Mouse (Mus musculus) CH12F3 (cell line): ENCODE results near the gene L3mbtl3.

Experiments
- in situ Hi-C: fragments of 300-500 bp; cut with MboI; formaldehyde crosslinking; loops from 2 replicates; pipeline ENCODE4 v1.14.3; 2020; ENCODE audit warnings: low sequenced_read_pairs

L3mbtl3 gene

DNA sequence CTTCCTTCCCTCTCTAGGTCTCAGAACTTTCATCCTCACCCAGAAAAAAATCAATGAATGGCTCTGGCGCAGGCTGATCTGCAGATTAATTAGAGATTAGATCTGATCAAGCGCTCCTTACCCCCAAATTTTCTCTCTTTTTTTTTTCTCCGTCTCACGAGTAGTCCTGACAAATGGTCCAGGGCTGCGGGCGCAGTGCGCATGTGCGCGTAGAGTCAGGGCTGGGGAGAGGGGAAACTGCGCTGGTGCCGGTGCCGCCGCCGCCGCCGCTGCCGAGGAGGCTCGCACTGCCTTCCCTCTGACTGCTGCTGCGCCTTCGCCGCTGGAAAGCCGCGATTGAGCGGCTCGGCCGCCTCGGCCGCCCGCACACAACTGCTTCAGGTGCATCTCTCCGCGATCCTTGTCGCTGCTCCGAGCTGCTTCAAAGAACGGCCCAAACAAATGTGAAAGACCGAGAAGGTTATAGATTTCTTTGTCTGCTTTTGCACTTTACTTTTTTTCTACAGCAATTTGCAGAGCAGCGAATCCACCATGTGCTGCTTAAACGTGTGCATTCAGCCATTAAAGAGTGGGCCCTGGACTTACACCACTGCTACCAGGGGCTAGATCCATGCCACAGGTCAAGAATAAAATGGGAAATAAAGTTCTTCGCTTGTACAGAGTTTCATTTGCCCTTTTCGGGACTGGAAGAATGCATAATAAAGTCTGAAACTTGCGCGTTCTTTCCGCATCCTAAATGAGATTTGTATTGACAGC, at the start of gene L3mbtl3:
TSS of gene L3mbtl3 (minus strand) at position 182 of the 756 bp plus-strand sequence.
- in situ Hi-C loops = loop anchor here (10.0 kb wide), 1 partner anchor 509 kb away; no protein-coding TSS in a partner anchor

DNA sequence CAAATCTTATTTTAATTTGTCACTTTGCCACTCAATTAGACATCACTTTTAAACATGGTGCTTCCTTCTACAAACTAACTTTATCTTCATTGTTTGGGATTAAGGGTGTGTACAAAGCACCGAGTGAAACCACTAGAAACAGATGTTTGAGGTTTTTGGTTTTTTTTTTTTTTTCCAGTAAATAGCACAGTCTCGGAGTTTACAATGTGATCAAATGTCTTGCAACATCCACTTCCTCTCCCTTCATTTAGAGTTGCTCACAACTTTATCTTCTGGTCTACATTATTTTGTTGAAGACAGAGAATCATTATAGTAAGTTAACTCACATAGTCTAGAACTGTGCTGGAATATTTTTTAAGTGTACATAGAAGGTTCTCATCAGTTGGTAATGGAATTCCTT, 45.4 kb upstream of the L3mbtl3 start:
- in situ Hi-C loops = no loop called here

DNA sequence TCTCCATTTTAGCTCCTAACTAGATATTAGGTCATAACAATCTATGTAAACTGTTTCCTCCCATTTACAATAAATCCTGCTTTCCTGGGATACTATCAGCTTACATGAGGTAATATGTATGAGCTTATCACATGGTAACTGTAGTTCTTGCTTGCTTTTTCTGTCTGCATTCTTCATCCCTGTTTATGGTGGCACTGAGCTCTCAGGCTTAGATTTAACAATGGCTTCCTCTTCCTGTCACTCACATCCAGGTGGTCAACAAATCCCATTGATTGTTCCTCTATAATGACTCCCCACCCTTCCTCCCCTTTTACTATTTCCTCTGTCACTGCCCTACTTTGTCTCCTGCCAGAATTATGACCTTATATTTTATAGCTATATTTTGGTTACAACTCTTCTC, 12.9 kb upstream of the L3mbtl3 start:
- in situ Hi-C loops = no loop called here

DNA sequence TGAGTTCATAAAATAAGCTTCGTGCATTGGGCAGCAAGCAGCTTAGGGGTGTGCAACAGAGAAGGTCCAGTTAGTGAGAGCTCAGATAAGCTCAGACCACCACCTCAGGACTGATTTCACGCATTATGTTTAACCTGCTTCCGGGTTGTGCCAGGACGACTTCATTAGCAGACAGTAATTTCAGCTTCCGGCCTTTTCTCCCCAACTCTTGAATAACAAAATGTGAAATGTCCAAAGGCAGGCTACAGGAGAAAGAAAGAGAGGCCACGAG, 1.5 kb upstream of the L3mbtl3 start:
- in situ Hi-C loops = loop anchor here (10.0 kb wide), 1 partner anchor 508 kb away; no protein-coding TSS in a partner anchor

DNA sequence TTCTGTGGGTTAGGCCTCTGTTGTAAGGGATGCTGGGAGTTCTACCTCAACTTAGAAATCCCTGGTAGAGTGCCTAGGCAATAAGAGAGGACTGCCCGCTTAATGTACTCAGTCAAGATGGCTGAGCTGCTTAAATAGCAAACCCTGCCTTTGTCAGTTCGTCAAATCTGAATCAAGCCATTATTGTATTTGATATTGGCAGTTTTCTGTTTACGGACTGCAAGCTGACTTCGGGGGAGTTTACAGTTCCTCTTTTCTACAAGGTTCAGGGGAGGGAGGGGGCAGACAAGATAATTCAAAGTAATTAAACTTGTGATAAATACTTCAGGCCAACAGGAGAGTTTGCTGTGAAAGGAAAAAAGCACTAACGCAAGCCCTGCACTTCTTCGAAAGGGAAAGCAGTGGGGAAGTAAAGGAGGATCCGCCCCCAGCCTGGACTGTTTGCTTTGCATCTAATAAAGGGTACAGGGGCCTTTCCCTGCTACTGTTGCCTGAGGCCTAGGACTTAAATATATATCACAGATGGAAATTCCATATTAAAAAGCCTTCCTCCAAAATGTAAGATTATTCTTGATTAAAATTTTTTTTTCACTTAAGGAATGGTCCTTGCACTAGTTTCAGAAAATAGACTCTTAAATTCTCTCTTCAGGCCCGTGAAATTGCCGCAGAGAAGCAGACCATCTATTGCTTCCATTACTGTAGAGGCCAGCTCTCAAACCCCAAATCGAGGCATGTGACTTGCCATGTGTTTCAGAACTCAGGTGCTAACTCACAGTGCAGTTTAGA, 968 bp upstream of the L3mbtl3 start:
- in situ Hi-C loops = loop anchor here (10.0 kb wide), 1 partner anchor 508 kb away; no protein-coding TSS in a partner anchor

DNA sequence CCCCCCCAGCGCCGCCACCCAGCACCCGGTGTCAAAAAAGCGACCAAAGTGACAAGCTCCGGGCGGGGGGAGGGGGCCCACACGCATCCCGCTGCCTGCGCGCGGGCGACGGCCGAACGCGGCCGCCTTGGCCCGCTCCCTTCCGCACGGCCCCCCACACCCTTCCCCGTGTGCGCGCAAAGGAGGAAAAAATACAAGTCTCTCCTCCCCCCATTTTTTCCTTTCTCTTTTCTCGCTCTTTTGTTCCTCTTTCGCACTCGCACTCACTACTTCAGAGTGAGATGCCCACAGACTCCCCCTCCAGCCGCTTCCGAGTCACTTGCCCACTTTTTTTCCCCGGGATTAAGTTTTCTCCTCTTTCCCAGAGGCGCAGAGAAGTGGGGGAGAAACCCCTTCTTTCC, 420 bp downstream of the L3mbtl3 start:
- in situ Hi-C loops = loop anchor here (10.0 kb wide), 1 partner anchor 509 kb away; no protein-coding TSS in a partner anchor

DNA sequence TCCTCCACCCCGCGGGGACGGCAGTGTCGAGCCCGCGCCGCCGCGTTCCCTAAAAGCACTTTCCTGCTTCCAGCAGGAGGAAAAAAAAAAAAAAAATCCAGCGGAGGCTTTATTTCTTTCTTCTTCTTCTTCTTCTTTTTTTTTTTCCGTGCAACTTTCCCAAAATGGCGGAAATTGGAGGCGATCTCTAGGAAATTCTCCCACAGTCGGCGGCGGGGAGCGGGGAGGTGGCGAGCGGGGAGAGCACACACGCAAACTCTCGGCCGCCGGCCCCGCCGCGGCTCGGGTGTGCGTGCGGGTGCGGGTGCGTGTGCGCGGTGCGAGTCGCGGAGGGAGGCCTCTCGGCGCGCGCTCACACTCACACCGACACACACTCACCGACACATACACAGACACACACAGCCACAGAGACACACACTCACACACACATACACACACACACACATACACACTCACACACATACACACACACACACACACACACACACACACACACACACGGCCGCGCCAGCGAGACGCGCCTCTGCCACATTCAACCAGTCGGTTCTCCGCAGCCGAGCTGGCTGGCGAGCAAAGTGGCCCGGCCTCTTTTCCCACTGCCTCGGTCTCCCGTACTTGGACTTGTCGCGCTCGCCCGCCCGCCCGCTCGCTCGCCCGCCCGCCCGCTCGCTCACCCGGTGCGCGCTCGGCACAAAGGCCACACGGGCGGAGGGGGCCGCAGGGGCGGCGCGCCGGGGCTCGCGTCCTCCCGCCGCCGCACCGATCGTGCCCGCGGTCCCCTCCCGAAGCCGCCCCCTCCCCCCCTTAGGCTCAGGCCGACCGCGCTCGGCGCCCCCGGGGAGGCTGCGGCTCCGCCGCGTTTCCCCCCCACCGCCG, 1.1 kb downstream of the L3mbtl3 start:
- in situ Hi-C loops = loop anchor here (10.0 kb wide), 1 partner anchor 510 kb away; no protein-coding TSS in a partner anchor

DNA sequence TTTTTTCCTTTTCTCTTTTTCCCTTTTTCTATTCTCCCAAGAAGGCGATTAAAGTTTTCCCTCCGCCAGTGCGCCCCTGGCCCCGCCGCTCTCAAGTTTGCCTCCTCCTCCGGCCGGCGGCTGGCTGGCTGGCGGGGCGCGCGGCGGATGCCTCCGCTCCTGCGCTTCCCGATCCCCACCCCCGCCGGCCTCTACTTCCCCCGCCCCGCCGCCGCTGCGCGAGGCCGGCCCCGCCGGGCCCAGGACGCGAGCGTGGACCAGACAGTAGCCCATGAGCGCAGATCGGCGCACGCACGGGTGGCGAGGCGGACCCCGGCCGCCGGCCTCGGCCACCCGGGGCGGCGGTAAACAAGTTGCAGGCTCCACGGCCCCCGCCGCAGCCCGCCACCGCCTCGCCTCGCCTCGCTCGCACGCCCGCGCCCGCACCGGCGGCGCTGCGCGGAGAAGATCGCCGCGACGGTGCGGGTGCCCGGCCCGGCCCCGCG, 1.8 kb downstream of the L3mbtl3 start:
- in situ Hi-C loops = loop anchor here (10.0 kb wide), 1 partner anchor 511 kb away; no protein-coding TSS in a partner anchor

DNA sequence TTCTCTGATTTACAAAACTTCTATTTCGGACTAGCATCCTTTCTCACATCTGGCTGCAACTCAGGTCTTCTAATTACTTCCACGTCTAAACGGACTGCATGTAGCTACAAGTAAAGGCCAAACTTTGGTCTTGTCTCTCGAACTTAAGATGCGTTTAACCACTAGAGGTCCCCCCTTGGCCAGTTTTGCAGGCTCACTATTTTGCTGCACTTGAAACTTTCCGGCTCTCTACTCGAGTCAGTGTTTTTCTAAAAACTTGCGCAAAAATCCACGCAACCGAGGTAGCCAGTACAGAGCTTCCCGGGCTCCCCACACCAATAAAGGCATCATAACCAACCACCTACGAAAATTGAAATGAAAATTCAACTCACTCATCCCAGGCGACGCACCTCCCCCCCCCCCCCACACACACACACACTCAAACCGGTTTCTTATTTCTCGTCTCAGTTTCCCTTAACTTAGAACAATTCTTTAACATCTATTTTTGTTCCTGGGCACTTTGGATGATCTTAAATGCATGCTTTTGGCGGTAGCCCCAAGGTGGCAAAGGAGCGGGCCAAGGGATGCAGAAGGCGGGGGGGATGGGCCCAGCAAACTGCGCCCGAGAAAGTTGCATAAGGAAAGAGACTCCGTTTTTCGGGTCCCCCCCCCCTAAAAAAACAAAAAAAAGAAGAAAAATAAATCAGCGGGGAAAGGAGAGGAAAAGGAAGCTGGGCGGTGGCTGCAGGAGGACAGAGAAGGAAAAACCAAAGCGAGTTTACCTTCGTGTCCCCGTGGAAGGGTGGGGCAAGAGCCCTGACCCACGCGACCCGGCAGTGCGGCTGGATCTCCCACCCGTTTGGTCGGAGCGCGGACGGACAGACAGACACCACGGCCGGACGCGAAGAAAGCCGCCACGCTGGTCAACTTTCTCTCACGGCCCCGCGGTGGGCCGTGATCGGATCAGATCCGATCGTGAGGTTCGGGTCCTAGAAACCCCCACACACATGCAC, 2.5 kb downstream of the L3mbtl3 start:
- in situ Hi-C loops = loop anchor here (10.0 kb wide), 1 partner anchor 512 kb away; no protein-coding TSS in a partner anchor

DNA sequence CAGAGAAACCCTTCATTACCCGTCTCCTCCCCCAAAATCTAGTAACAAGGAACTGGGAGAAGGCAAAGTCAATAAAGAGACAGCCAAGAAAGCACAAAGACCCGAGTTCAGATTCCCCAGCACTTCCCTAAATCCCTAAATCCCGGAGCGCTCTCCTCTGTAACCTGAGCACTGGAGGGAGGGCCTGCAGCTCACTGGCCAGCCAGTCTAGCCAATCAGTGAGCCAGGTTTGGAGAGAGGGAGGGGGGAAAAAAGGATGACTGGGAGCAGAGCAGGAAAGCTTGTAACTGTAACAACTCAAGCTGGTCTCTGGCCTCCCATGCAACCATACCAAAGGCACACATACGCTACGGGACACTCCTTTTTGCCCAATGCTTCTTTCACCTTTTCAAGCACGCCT, 4.4 kb downstream of the L3mbtl3 start:
- in situ Hi-C loops = loop anchor here (10.0 kb wide), 1 partner anchor 513 kb away; no protein-coding TSS in a partner anchor

DNA sequence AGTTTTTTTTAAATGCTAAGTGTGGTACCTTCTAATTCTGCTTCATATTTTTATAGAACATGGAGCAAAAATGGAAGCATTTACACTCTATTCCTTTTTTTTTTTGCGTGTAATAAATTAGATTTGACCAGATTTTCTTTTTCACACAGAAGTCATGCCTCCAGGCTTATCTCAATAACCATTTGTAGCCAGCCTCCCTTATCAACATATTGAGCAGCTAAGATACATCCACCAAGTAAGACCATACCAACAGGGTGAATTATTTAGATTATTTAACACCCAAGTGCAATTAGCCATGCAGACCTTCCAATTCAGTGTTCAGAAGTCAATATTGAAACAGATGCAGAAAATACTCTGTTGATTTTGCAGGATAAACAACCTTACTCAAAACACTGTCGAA, 10.8 kb downstream of the L3mbtl3 start:
- in situ Hi-C loops = no loop called here

DNA sequence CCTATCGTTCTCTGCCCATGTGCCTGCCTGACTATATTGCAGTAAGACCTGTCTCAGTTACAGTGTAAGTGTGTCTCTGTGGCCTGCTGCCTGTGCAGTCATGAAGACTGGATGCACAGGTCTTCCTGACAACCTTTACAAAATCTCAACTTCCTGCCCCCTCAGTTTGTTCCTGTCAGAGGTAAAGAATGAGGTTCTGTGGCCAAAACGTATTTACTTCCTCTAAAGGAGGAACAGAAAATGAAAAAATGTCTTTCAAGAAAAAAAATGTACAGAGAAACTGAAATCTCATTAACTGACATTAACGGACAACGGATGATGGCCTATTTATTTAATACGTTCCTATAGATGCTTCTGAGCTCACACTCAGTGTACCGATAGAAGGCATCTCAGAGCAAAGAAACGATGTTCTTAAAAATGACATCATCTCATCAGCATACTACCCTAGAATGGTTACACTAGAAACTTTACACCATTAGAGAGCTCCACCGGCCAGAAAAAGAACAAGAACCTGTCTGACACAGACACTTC, 11.4 kb downstream of the L3mbtl3 start:
- in situ Hi-C loops = no loop called here

DNA sequence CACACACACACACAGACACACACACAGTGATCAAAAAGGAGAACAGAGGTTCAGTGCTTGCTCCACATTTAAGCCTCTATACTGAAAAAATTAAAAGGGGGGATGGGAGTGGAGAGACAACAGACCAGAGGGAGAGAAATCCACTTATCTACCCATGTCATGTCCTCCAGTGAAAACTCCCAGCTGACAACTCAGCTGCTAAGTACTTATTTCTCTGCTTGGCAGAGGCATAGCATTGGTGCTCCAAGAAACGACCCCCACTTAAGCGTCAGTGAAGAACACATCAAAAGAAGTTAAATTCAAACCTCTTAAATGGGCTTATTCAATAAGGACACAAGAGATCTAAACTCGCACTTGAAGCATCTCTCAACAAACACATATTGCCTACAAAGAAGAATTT, 12.2 kb downstream of the L3mbtl3 start:
- in situ Hi-C loops = no loop called here

DNA sequence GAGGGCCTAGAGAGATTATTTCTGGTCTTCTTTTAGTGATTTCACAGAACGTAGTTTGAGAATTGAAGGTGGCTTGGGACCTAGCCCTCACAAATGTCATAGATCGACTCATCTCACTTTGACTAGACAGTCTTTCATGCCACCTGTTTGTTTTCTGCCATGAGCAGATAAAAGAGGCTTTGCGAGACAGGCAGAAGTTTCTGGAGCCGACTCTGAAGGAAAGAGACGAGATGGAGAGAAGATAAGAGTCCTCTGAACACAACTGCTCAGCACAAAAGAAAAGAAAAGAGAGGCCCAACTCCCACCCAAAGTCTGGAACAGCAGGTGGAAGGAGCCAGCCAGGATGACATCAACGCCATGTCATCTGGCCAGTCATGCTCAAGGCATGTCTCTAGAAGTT, 17.0 kb downstream of the L3mbtl3 start:
- in situ Hi-C loops = no loop called here

DNA sequence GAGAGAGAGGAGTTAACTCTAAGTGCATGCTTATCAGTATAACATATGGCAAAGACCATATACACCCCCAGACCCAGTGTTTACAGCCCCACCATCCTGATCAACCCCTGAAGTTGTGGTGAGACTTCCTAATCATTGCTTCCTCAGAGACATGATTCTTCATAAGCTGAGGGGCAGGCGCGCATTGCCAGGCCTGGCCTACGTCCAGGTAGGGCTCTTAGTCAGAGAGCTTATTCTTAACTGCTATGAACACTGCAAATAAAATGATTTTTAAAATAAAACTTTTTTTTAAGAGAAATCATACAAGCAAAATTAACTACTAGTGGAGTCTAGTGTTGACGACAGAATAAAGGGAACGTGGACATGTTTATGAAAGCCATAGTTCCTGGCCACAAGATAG, 17.5 kb downstream of the L3mbtl3 start:
- in situ Hi-C loops = no loop called here

DNA sequence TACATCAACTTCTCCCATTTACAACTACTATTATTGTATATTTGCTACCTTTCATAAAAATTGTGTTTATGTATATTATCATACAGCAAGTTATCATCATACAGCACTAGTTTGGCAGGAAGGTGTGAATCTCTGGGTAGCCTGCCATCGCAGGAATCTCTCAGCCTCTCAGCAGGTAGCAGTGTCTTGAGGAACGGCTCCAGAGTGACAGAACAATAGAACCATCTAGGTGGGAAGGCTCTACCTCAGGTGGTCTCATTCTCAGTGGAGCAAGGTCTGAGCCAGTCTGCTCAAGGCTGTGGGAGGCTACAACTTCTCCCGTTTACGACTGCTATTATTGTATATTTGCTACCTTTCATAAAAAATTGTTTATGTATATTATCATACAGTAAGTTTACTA, 22.0 kb downstream of the L3mbtl3 start:
- in situ Hi-C loops = no loop called here

DNA sequence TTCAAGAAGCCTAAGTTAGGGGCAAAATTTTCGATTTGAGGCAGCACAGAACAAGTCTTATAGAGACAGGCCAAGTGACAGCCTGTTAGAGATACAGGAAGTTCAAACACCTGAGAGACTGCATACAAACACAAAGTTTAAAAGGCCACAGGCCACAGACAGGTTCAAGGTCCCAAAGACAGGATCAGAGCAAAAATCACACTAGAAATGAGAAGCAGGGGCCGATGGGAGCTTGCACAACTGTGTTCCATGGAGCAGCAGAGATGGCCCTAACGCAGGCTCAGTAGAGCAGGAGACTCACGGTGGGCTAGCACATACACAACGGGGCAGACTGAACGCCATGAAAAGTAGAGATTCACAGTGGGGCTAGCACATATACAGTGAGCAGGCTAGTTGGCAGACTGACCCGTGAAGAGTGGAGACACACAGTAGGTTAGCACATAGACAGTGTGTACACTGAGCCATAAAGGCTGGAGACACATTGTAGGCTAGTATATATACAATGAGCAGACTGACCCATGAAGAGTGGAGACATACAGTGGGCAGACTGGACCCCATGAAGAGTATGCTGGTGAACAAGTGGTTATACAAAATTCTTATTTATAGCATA, 24.5 kb downstream of the L3mbtl3 start:
- in situ Hi-C loops = no loop called here

DNA sequence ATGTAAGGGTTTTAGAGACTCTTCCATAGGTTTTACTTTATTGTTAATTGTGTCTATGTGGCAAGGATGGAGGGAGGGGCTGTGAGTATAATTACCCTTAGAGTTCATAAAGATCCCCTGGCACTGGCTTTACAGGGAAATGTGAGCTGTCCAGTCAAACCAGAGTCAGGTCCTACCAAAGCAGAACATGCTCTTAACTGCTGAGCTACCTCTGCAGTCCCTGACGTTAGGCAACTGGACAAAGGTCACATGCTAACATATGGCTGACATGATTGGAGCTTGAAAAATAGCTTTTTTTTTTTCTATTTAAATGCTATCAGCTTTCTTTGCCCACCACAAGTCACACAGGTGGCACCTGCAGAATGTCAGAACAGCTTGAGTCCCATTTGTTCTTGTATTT, 25.6 kb downstream of the L3mbtl3 start:
- in situ Hi-C loops = no loop called here

DNA sequence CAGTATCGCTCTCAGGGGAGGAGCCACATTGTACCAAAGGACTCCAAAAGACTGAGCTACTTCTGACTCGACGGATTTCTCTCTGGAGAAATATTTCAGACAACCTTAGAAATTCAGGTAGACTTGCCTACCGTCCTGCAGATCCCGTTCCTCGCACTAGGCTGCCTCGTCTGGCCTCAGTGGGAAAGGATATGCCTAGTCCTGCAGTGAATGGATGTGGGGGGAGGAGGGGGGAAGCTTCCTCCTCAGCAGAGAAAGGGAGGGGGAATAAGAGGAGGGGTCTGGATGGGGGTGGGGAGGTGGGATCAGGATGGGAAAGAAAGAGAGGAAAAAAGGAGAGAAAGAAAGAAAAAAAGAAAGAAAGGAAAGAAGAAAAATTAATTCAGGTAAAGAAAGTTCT, 28.2 kb downstream of the L3mbtl3 start:
- in situ Hi-C loops = loop anchor here (25.0 kb wide), 2 partner anchors 660 to 1085 kb away; no protein-coding TSS in a partner anchor
